Mouse (Mus musculus): ENCODE results near the gene Gpr146. TPM values are rescaled to one million over a fixed set of nuclear protein-coding genes. Genes with fewer than 3 reads are reported as not detected.

Gene Gpr146
- total RNA-seq, 2 experiments from 2014 or later: 12.7 to 13.1 TPM

Small RNA genes lying within 50 kb of the gene (microRNA-seq; reads per million reads assigned to microRNA genes)
- gene Mir339: 399 to 453 reads per million in 2 experiments

Other genes with a start within 250 kb of the Gpr146 start
- 100 to 1,000 TPM; 375 to 428 TPM for gene Prkar1b, start 227.7 kb upstream of the Gpr146 start, total RNA-seq (2021)
- 1 to 10 TPM; 6.8 to 7.6 TPM for gene Dnaaf5, start 227.5 kb upstream of the Gpr146 start, total RNA-seq (2021)
- 10 to 100 TPM; 65.6 to 86.5 TPM for gene Sun1, start 177.1 kb upstream of the Gpr146 start, total RNA-seq (2021)
- gene Get4, start 125.4 kb upstream of the Gpr146 start, total RNA-seq (2021): 10 to 100 TPM; 45.2 to 55.3 TPM
- gene Adap1, start 52.1 kb upstream of the Gpr146 start, total RNA-seq (2021): 100 to 1,000 TPM; 207 to 215 TPM
- 10 to 100 TPM; 66.7 to 67.9 TPM for gene Cox19, start 26.3 kb upstream of the Gpr146 start, total RNA-seq (2021)
- gene Cyp2w1, start 25.1 kb upstream of the Gpr146 start, total RNA-seq (2021): not detected
- gene C130050O18Rik, start 27.6 kb downstream of the Gpr146 start, total RNA-seq (2021): under 1 TPM; 0.25 to 0.33 TPM
- gene Gper1, start 45.5 kb downstream of the Gpr146 start, total RNA-seq (2021): 1 to 10 TPM; 2.3 to 2.8 TPM
- 10 to 100 TPM; 14.0 to 17.3 TPM for gene 3110082I17Rik, start 82.8 kb downstream of the Gpr146 start, total RNA-seq (2021)
- gene Zfand2a, start 106.9 kb downstream of the Gpr146 start, total RNA-seq (2021): 10 to 100 TPM; 66.4 to 70.4 TPM
- not detected for gene Uncx, start 165.8 kb downstream of the Gpr146 start, total RNA-seq (2021)

All from layer of hippocampus, postnatal 25 days (tissue).